Mouse (Mus musculus): ENCODE measurements at regions not wholly inside any gene's neighbourhood (a gene's known extent, or its start where the extent isn't known, plus 50 kb on each side); places are given as distances from the start of the nearest gene placed in this dataset.

DNA sequence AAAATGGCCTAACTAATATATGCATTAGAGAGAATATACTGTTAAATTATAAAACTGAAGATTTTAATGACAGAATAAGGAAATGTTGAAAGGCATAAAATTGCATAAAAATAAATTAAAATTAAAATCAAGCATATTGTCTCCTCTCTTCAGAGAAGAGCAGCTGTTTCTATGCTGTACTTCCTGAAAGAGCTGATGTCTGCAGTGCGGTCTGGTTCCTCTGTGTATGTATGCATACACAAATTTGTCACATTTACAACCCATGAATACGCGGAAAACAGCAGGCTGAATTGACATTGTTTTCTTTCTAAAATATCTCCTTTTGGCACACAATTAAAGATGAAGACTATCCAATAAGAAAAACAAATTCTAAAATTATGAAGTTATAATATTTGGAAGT lies 278.5 kb downstream of the Olfr1505 start:
- TF ChIP-seq CTCF (IDR thresholded peaks at IDR 0.05; ENCODE audit: low read depth), result no peak
- TF ChIP-seq EP300 (IDR thresholded peaks at IDR 0.05; ENCODE audit: low read depth), result no peak
